Mouse (Mus musculus): Measurements from ENCODE around the gene Npw. TPM values are rescaled to one million over a fixed set of nuclear protein-coding genes. Genes with fewer than 3 reads are reported as not detected.
A peak's percentile ranks its signal among the peaks of the same experiment; 100 is the strongest.
"Not testable (repeated sequence)": the region's sequence is repeated elsewhere in the genome, so short reads cannot be mapped to it uniquely, and the experiment has no call there.

The Npw gene
- total RNA-seq, 1 experiment from 2014 or later = not detected

DNA sequence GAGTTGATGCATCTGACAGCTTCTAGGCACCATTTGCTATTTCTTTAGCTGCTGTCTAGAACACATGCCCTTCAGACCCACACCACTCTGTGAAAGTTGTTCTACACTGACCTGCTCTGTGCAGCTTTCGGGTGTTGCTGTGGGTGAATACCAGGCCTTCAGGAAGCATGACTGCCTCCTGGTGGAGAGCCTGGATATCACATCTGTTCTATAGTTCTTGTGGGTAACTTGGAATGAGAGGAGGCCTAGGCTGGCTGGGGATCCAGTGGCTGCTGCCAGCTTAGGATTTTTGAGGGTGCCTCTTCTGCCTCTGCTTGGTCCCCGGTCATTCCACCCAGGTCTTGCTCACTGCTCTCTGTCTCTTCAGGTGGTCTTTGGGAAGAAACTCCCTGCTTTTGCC is 17.9 kb upstream of the Npw start:
- peak; percentile 69; the same call in 1 of the 2 replicates for ATAC-seq (replicated peaks; ENCODE audit: insufficient number of reproducible peaks, low FRiP score, low TSS enrichment, poor library complexity, severe bottlenecking)

DNA sequence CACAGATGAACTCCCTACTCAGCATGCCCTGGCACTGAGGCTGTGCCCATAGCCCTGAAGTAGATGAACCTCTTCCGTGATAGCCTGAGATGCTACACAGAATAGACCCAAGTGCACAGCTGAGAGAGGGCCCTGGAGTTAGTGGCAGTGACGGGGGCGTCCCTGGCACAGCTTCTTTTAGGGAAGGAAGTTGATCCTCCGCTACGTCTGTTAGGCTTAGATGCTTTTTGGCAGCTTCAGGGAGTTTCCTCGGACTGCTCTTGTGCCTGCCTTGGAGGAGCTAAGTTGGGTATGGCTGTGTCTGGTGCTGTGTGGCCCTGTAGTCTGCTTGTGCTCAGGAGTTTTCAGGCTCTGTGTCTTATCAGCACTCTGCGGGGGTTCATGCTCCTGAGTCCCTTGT is 16.0 kb upstream of the Npw start:
- no peak for ATAC-seq (replicated peaks; ENCODE audit: insufficient number of reproducible peaks, low FRiP score, low TSS enrichment, poor library complexity, severe bottlenecking)

DNA sequence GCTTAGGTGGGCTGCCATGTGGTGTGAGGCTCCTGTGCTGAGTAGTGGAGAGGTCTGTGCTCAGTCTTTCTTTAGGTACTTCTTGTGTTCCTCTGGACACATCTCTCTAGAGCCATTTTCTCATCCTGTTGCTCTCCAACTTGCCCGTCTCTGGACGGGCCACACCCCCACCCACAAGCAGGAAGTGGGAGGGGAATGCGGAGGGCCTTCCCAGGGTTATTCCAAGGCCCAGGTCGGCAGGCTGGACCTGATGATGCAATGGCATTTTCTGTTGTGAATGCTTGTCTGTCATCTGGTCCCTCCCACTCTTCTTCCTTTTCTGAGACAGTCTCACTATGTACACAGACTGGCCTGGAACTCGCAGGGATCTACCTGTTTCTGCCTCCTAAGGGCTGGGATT is 13.9 kb upstream of the Npw start:
- no peak for ATAC-seq (replicated peaks; ENCODE audit: insufficient number of reproducible peaks, low FRiP score, low TSS enrichment, poor library complexity, severe bottlenecking)

DNA sequence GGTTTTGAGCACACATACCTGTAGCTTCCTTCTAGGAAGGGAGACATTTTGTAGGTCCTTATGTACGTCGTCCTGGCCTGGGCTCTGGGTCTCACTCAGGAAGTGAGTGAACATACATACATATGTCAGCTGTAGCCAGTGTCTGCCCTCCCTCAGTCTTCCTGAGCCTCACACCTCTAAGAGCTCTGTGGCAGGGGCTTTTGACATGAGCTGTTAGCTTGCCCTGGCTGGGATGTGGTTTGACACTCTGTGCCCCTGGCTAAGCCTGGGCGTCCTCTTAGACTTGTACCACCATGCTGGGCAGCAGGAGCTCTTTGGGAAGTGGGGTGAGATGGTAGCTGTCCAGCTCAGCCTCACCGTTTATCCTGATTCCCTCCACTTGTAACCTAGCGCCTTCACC is 13.1 kb upstream of the Npw start:
- no peak for ATAC-seq (replicated peaks; ENCODE audit: insufficient number of reproducible peaks, low FRiP score, low TSS enrichment, poor library complexity, severe bottlenecking)

DNA sequence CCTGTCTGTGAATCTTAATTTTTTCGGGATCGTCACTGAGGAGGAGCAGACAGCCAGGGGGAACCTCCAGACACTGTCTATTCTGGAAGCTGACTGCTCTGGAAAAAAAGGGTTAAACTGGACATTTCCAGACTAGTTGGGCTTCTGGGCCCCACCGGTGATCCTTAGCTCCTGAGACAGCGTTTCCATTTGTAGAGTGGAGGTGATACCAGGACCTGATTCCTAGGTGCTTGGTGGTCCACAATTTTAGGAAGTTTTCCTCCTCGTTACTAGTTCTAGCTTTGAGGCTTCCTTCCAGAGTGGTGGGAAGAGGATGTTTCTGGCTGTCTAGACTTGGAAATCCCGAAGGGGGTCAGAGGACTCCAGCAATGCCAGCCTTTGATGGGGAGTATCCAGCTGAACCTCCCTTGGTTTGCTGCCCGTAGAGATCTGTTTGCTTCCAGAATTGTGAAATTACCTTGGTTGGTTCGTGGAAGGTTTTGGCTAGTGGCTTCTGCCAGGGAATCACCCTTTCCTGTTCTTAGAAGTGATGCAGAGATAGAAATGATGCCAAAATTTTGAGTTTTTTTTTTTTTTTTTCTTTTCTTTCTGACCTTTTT is 12.1 kb upstream of the Npw start:
- no peak for ATAC-seq (replicated peaks; ENCODE audit: insufficient number of reproducible peaks, low FRiP score, low TSS enrichment, poor library complexity, severe bottlenecking)

DNA sequence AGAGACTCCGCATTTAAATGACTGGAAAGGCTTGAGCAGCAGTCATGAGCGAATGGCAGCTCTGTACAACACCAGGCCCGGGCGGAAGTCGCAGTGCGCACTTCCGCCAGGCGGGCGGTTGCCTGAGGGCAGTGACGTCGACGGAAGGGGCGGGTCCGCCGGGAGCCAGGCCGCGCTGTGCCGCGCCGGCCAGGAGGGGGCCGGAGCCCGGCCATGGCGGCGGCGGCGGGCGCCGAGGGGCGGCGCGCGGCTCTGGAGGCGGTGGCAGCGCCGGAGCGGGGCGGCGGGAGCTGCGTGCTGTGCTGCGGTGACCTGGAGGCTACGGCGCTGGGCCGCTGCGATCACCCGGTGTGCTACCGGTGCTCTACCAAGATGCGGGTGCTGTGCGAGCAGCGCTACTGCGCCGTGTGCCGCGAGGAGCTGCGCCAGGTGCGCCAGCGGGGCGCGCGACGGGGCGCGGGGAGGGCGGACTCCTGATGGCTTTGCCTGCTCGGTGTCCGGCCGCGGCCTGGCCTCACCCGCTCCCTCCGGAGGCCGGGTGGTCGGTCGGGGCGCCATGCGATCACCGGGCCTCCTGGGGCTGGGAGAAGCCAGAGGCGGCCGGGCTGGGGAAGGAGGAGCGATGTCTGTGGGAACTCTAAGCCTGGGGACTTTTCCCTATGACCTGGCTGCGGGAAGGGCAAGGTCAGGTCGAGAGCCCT is 11.4 kb upstream of the Npw start, which contains the start of gene Zfp598:
Zfp598 (plus strand) TSS at position 143 of the 701 bp plus-strand sequence.
- ATAC-seq (replicated peaks; ENCODE audit: insufficient number of reproducible peaks, low FRiP score, low TSS enrichment, poor library complexity, severe bottlenecking) = peak; percentile 86

DNA sequence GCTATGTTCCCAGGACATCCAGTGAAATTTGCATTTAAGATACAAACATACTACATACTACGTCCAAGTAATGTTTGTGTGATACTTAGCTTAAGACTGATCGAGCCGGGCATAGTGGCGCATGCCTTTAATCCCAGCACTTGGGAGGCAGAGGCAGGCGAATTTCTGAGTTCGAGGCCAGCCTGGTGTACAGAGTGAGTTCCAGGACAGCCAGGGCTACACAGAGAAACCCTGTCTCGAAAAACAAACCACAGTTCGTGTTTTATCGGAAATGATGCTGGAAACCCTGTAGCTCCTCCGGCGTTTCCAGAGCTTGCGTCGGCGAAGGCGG is 10.9 kb upstream of the Npw start:
- ATAC-seq (replicated peaks; ENCODE audit: insufficient number of reproducible peaks, low FRiP score, low TSS enrichment, poor library complexity, severe bottlenecking) = not testable (repeated sequence)

DNA sequence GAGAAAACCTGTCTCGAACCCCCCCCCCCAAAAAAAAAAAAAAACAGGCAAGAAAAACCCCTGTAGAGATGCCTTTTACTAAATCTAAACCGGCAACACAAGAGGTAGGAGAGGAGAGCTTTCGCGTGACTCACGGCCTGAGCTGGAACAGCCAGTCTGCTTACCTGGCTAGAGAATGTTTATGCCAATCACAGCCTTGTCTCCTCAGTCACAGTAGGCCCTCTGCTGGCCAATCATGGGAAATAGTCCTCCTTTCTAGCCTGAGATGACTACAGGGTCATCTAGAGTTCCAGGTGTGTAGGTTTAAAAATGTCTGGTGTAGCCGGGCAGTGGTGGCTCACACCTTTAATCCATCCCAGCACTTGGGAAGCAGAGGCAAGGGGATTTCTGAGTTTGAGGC is 9.2 kb upstream of the Npw start:
- ATAC-seq (replicated peaks; ENCODE audit: insufficient number of reproducible peaks, low FRiP score, low TSS enrichment, poor library complexity, severe bottlenecking) = peak; percentile 42

DNA sequence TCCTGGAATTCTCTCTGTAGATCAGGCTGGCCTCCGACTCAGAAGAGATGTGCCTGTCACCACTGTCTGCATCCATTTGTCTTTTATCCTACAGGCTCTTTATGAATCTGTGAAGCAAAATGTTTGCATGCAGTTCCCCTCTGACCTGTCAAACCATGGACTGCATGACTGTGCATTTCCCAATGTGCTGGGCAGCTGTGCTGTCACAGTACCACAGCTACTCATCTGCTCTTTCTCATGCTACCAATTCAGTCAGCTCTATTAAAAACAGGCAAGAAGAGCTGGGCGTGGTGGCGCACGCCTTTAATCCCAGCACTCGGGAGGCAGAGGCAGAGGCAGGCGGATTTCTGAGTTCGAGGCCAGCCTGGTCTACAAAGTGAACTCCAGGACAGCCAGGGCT is 8.8 kb upstream of the Npw start:
- not testable (repeated sequence) for ATAC-seq (replicated peaks; ENCODE audit: insufficient number of reproducible peaks, low FRiP score, low TSS enrichment, poor library complexity, severe bottlenecking)

DNA sequence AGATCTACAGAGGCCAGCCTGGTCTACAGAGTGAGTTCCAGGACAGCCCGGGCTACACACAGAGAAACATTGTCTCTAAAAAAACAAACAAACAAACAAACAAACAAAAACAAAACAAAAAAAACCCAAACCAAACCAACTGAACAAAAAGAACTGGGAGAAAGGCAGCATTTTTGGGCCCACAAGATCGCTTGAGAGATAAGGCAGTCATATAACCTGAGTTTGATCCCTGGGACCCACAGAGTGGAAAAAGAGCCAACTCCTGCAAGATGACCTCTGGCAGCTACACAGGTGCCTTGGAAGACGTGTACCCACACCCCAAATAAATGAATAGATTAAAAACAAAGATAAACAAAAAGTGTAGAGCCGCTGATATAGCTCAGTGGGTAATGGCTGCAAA is 3.3 kb downstream of the Npw start:
- no peak for ATAC-seq (replicated peaks; ENCODE audit: insufficient number of reproducible peaks, low FRiP score, low TSS enrichment, poor library complexity, severe bottlenecking)

DNA sequence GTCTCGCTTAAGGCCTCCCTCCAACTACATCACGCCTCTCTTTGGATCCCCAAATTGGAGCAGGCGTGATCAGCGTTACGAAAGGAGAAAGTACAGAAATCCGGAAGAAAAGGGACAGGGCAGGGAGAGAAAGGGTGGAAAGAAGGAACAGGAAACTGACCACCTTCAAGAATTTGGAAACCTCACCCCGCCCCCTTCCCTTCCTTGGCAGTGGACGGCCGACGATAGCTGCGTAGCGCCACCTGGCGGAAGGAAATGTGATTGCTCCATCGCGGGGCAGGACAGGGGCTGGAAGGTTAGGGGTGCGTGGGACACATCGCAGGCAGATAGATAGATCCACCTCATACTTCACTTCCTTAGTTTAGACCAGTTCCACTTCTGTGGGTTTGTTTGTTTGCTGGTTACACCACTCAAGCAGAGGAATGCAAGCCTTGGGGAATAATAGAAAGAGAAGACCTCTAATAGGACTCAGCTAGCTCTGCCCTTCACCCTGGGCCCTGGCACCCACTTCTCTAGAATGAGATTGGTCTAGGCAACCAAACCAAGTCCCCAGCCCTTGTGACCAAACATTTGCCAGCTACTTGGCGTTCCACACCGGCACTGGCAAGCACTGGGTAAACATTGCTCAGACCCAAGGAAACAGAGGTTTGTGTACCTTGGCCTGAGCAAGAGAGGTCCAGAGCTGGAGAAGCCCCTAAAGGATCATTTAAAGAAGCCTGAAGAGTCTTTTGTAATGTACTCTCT is 4.1 kb downstream of the Npw start:
- ATAC-seq (replicated peaks; ENCODE audit: insufficient number of reproducible peaks, low FRiP score, low TSS enrichment, poor library complexity, severe bottlenecking) = peak; percentile 89

DNA sequence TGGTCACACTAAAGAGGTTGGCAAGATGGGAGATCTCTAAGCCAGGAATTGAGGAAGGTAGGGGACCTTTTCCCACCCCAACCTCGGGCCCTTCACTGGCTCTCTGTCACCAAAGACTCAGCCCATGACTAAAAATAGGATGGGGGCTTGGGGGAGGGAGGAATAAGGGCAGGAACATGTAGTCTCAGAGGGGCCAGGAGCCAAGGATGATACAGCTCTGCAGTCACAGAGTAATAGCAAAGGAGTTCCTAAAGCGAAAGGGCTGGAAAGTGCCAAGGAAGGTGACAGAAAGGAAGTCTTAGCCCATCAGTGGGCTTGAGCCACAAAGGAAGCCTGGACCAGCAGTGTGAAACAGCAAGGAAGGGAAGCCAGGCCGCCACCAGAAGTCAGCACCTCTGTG is 6.4 kb downstream of the Npw start:
- ATAC-seq (replicated peaks; ENCODE audit: insufficient number of reproducible peaks, low FRiP score, low TSS enrichment, poor library complexity, severe bottlenecking) = no peak

DNA sequence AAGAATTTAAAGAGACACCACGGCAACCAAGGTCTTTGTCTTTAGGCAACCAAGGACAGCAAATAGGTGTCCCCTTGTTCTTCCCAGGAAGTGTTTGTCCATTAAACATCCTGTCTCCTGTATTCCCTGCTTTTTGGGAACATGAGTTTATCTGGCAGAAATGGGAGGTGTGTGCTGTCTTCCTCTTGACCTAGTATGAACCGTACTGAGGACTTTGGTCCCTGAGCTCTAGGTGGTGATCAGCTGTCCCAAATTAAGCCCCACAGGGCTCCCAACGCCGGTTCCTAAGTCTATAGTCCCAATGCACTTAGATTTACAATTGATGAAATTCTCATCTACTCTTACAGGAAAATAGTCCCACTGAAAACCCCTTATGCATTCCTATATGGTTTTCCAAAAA is 7.5 kb downstream of the Npw start:
- no peak for ATAC-seq (replicated peaks; ENCODE audit: insufficient number of reproducible peaks, low FRiP score, low TSS enrichment, poor library complexity, severe bottlenecking)

DNA sequence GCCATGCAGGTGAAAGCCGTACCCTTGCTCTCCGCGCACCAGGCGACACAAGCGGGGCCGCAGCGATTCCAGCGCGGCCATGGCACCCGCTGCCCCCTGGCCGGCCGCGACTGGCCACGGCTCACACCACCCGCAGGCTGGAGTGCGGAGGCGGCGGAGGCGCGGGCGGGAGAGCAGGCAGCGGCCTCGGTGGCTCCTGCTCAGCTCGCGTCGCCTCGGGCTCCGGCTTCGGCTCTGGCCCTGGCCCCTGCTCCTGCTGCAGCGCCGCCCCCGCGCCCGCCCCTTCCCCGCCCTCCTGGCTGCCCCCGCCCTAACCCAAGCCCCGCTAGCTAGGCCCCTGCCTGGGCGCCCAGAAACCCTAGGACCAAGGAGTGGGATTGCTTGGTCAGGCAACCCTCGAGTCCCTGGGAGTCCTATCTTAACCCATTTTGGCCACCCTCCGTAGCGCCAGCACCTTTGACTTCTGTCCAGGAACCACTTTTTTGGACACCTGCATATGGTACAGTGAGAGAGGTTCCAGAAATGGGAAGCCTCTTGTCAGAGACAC is 8.1 kb downstream of the Npw start, which contains the start of gene Slc9a3r2:
Slc9a3r2 (minus strand) TSS at position 258 of the 547 bp plus-strand sequence.
- no peak for ATAC-seq (replicated peaks; ENCODE audit: insufficient number of reproducible peaks, low FRiP score, low TSS enrichment, poor library complexity, severe bottlenecking)

DNA sequence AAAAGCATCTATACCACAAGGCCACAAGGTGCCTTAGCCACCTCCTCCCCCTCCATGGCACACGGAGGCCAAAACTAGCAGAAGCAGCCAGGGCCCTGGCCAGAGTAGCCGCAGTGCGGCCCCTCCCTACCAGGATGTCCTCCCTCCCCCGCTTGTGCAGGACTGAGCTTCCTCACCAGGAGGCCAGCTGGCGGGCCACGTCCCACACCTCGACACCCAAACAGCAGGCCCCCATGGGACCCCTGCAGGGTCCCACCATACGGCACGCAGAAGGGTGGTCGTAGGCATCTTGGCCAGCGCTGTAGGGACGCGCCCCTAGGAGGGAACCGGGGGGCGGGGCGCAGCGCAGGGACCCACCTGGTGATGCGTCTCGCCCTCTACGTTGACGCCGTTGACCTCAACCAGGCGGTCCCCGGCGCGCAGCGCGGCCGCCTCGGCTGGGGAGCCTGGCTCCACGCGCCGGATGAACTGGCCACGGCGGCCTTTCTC is 8.6 kb downstream of the Npw start:
- ATAC-seq (replicated peaks; ENCODE audit: insufficient number of reproducible peaks, low FRiP score, low TSS enrichment, poor library complexity, severe bottlenecking) = no peak

DNA sequence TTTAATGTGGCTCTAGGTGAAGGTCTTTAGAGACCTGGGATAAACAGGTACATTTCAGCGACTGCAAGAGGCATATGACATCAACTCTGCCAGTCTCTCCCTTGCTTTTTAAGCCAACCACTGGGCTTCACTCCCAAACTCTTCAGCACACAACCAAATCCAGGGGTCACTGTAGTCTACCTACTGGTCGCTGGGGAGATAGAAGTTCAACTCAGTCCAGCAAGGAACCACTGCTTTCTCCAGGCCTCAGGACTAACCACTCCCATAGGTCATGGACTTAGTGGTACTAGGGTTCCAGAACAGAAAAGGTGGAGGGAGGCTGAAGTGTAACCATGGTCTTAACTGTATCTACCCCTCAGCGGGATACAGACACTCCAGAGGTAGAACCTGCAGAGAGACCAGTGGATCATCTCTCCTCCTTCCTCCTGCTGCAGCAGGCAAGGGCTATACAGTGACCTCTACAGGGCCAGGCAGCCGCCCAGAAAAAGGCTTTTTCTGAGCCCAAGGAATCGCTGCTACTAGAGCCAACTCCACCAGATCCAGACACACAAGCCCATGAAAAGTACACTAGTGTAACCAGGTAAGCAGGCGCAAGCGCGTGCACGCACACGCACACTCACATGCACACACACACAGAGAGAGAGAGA is 9.4 kb downstream of the Npw start:
- no peak for ATAC-seq (replicated peaks; ENCODE audit: insufficient number of reproducible peaks, low FRiP score, low TSS enrichment, poor library complexity, severe bottlenecking)

DNA sequence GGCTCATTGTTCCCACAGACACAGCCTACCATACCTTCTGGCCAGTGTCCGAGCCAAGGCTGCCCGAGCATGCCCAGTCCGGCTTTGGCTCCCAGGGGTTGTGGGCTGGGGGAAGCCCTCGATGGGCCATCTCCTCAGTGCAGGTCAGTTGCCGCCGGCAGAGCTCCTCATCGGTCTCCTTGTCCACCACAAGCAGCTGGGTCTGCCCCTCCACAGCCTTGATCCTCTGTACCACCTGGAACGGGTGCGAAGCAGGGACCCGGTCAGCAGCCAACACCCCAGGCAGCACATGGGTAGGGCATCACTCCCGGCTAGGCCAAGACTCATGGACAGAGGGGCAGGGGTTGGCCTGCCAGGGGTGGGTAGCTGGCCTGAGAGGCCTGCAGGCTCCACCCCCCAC is 10.8 kb downstream of the Npw start:
- no peak for ATAC-seq (replicated peaks; ENCODE audit: insufficient number of reproducible peaks, low FRiP score, low TSS enrichment, poor library complexity, severe bottlenecking)

DNA sequence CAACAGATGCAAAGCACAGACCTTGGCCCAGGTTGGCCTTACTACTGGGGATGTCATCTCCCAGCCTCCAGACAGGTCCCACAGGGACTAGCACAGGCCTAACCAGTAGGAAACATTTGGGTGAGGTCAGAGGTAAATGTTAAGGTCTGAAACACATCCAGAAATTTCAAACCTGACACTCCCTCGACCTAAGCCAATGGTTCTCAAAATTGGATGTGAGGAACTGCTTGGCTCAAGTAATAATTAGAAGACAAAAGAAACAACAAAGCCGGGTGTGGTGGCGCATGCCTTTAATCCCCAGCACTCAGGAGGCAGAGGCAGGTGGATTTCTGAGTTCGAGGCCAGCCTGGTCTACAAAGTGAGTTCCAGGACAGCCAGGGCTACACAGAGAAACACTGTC is 11.9 kb downstream of the Npw start:
- no peak for ATAC-seq (replicated peaks; ENCODE audit: insufficient number of reproducible peaks, low FRiP score, low TSS enrichment, poor library complexity, severe bottlenecking)

DNA sequence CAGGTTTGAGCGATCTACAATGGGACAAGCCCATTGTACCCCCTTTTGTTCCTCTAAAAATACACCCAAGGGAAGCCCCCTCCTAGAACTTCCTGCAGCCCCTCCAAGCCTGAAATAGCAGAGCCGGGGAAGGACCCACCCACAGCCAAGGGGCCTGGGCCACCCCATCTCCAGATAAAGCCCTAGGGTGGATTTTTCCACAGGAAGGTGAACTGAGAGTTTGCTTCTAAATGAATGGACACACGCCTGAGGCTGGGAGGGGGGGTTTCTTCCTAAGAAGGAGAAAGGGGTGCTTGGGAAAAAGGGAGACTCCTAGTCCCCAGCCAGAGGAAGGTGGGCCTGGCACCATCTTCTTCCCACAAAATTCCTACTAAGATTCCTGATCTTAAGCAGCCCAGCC is 12.3 kb downstream of the Npw start:
- no peak for ATAC-seq (replicated peaks; ENCODE audit: insufficient number of reproducible peaks, low FRiP score, low TSS enrichment, poor library complexity, severe bottlenecking)
